Mouse (Mus musculus) ES-E14 (cell line): ENCODE data around the gene Pde4d. TPM values are rescaled to one million over a fixed set of nuclear protein-coding genes. Genes with fewer than 3 reads are reported as not detected.
A peak's percentile ranks its signal among the peaks of the same experiment; 100 is the strongest.
"Not testable (repeated sequence)": the region's sequence is repeated elsewhere in the genome, so short reads cannot be mapped to it uniquely, and the experiment has no call there.

Source experiments
- DNase-seq: peaks from one replicate; pipeline ENCODE4 v3.0.0-alpha.2; 2013; ENCODE audit warnings: low read depth, low spot score
- H3K27ac ChIP-seq: 2 replicates; pipeline ENCODE4 v1.5.1; 2012; ENCODE audit warnings: low read depth, mild to moderate bottlenecking, low read length, moderate library complexity, mixed read lengths; ENCODE audit not compliant: poor library complexity, insufficient read depth, severe bottlenecking
- H3K36me3 ChIP-seq: 2 replicates; pipeline ENCODE4 v1.6.1; 2012; ENCODE audit warnings: mild to moderate bottlenecking, low read length, moderate library complexity, mixed read lengths; ENCODE audit not compliant: control insufficient read depth, poor library complexity, insufficient read depth, severe bottlenecking
- H3K4me1 ChIP-seq, 2 experiments: fragments of 150-350 bp in 1 of 2; sonication (generic) in 1 of 2; 2 replicates each; pipeline ENCODE4 v1.6.1; 2012; ENCODE audit warnings: low read length in 2 of 2, mild to moderate bottlenecking in 1 of 2, mixed read lengths in 1 of 2; ENCODE audit not compliant: control insufficient read depth in 2 of 2, insufficient read depth in 2 of 2, poor library complexity in 1 of 2
- H3K4me3 ChIP-seq, 2 experiments: fragments of 150-350 bp in 1 of 2; sonication (generic) in 1 of 2; 2 replicates each; pipeline ENCODE4 v1.5.1; 2012; ENCODE audit warnings: low read length in 2 of 2, low read depth in 1 of 2, mild to moderate bottlenecking in 1 of 2, mixed read lengths in 1 of 2; ENCODE audit not compliant: insufficient read depth in 1 of 2, poor library complexity in 1 of 2, severe bottlenecking in 1 of 2
- H3K9ac ChIP-seq: 2 replicates; pipeline ENCODE4 v1.6.1; 2012; ENCODE audit warnings: low read depth, mild to moderate bottlenecking, low read length, mixed read lengths; ENCODE audit not compliant: poor library complexity, insufficient read depth, severe bottlenecking
- H3K9me3 ChIP-seq: fragments of 150-350 bp; sonication (generic); 2 replicates; pipeline ENCODE4 v1.6.1; 2012; ENCODE audit warnings: low read depth, mild to moderate bottlenecking, low read length; ENCODE audit not compliant: control insufficient read depth, insufficient read depth
- CHD2 ChIP-seq: IDR thresholded peaks from 2 replicates; pipeline ENCODE4 v1.6.1; 2014; ENCODE audit warnings: mild to moderate bottlenecking, low read depth, low read length, inconsistent platforms
- HCFC1 ChIP-seq: IDR thresholded peaks from 2 replicates; pipeline ENCODE4 v1.6.1; 2012; ENCODE audit warnings: low read length, inconsistent platforms, borderline replicate concordance; ENCODE audit not compliant: insufficient read depth
- MAFK ChIP-seq: IDR thresholded peaks from 2 replicates; pipeline ENCODE4 v1.6.1; 2014; ENCODE audit warnings: mild to moderate bottlenecking, low read depth, low read length, inconsistent platforms; ENCODE audit not compliant: insufficient read depth
- ZC3H11A ChIP-seq: IDR thresholded peaks from 2 replicates; pipeline ENCODE4 v1.6.1; 2012; ENCODE audit warnings: low read depth, mild to moderate bottlenecking, inconsistent platforms, low read length, borderline replicate concordance
- ZNF384 ChIP-seq: IDR thresholded peaks from 2 replicates; pipeline ENCODE4 v1.6.1; 2012; ENCODE audit warnings: low read depth, low read length, inconsistent platforms
- in situ Hi-C, 2 experiments: fragments of 600-800 bp; cut with MboI; formaldehyde crosslinking; loops; one replicate each; pipeline ENCODE4 v1.15.1; 2025; ENCODE audit warnings: low sequenced_read_pairs in 2 of 2, inconsistent platforms in 1 of 2; ENCODE audit not compliant: unreplicated experiment in 2 of 2
- total RNA-seq: library from RNA; depleted of rRNA; stranded (reverse); fragments of 300-350 nt; gene quantifications from 2 replicates; pipeline ENCODE4 v1.2.3, GENCODE M21; 2012

The Pde4d gene
- total RNA-seq, 1 experiment: 10.4 TPM

- Histone ChIP-seq H3K9ac (no peak overlapping the region), H3K4me3 (no peak overlapping the region), H3K36me3 (no peaks in the 10 kb centered on the region), H3K4me1 (no peaks in the 10 kb centered on the region), H3K27ac (no peak overlapping the region), H3K9me3 (no peaks in the 10 kb centered on the region)
- in situ Hi-C loops: no loop called here
- TF ChIP-seq MAFK (no peak), ZNF384 (no peak), ZC3H11A (no peak), CHD2 (no peak), HCFC1 (no peak)
- DNase-seq: no peak
Measured at GRCm38 (mm10) chr13:108775882-108776281, 326.1 kb downstream of the Pde4d start.

- H3K4me1 ChIP-seq, H3K36me3 ChIP-seq, in situ Hi-C loops, H3K9me3 ChIP-seq, H3K4me3 ChIP-seq, H3K9ac ChIP-seq, H3K27ac ChIP-seq, DNase-seq: not testable (repeated sequence)
Measured at GRCm38 (mm10) chr13:108797620-108798019, 347.9 kb downstream of the Pde4d start.

GRCm38 (mm10) chr13:108809191-108809590 lies 359.4 kb downstream of the Pde4d start:
- H3K36me3 ChIP-seq: no peaks in the 10 kb centered on the region
- TF ChIP-seq HCFC1 (no peak), ZC3H11A (no peak), CHD2 (no peak), ZNF384 (no peak), MAFK (no peak)
- no peaks in the 10 kb centered on the region for H3K9me3 ChIP-seq
- DNase-seq: no peak
- H3K9ac ChIP-seq: no peak overlapping the region
- no peaks in the 10 kb centered on the region for H3K4me1 ChIP-seq
- H3K4me3 ChIP-seq: no peak overlapping the region
- no peak overlapping the region for H3K27ac ChIP-seq
- in situ Hi-C loops: no loop called here

GRCm38 (mm10) chr13:108812956-108813355 lies 363.2 kb downstream of the Pde4d start:
- no peaks in the 10 kb centered on the region for H3K36me3 ChIP-seq
- H3K9ac ChIP-seq: no peak overlapping the region
- no peaks in the 10 kb centered on the region for H3K4me1 ChIP-seq
- TF ChIP-seq MAFK (no peak), CHD2 (no peak), ZNF384 (no peak), ZC3H11A (0 out of 2 replicates have a peak, but pooled peaks have one; percentile 4), HCFC1 (no peak)
- no peaks in the 10 kb centered on the region for H3K9me3 ChIP-seq
- DNase-seq: peak; percentile 8
- in situ Hi-C loops: loop anchor here in 1 of 2 experiments (10.0 kb wide), 1 partner anchor 392 kb away; no protein-coding TSS in a partner anchor
- H3K4me3 ChIP-seq: no peak overlapping the region
- no peak overlapping the region for H3K27ac ChIP-seq

GRCm38 (mm10) chr13:108819846-108820408 lies 370.2 kb downstream of the Pde4d start:
- in situ Hi-C loops: loop anchor here in 1 of 2 experiments (10.0 kb wide), 1 partner anchor 385 kb away; no protein-coding TSS in a partner anchor
- Histone ChIP-seq H3K9me3 (no peaks in the 10 kb centered on the region), H3K4me1 (no peaks in the 10 kb centered on the region), H3K27ac (no peak overlapping the region), H3K36me3 (no peaks in the 10 kb centered on the region), H3K9ac (no peak overlapping the region), H3K4me3 (no peak overlapping the region)
- no peak for DNase-seq
- no peak for TF ChIP-seq HCFC1
